25 mouse cellular contexts compared by ENCODE assay signal in genomic region chr19:21129653-21130052, GRCm38 (mm10).
A peak's percentile ranks its signal among the peaks of the same experiment; 100 is the strongest.
DNase-seq lines count a peak whose midpoint lies in the region; ATAC-seq lines count a peak whose summit lies in the region.
"Had no signal": no experiment of that assay in that cellular context is flagged by ENCODE, and none has a peak within 500 bp of the region (broad histone marks: within the 10 kb centered on the region; RNA-seq: fewer than 3 reads in every experiment).

No protein-coding gene starts in this region.

- H3K36me3 ChIP-seq in intestine, embryonic 14.5 days (ENCODE audit: control insufficient read depth, insufficient read depth, low read length) = no peaks in the 10 kb centered on the region
- H3K36me3 ChIP-seq in intestine, embryonic 15.5 days = no peaks in the 10 kb centered on the region
- H3K36me3 ChIP-seq: embryonic facial prominence, embryonic 13.5 days; embryonic facial prominence, embryonic 15.5 days; forebrain, embryonic 10.5 days; forebrain, embryonic 12.5 days; G1E had no signal

- peak; percentile 5 for DNase-seq in adrenal gland, adult 2 months
- no peak for DNase-seq in adrenal gland, adult 8-10 months
- peak; percentile 4 for DNase-seq in intestine, embryonic 14.5 days (ENCODE audit: low spot score)
- peak; percentile 7 for DNase-seq in ZHBTc4 (ENCODE audit: low read depth, low spot score)
- DNase-seq: adrenal gland, postnatal 10 days; B cell, adult 2 months; cerebellum, adult 11 months; cerebellum, adult 18-20 months; cerebellum, adult 8-10 months; cerebellum, adult 9-11 months; cerebellum, postnatal 14 days; cerebellum, postnatal 36 days; embryo, embryonic 11 days had no signal

- no peak overlapping the region for H3K9ac ChIP-seq in intestine, embryonic 14.5 days (ENCODE audit: low read length)
- no peak overlapping the region for H3K9ac ChIP-seq in intestine, embryonic 15.5 days
- H3K9ac ChIP-seq: embryonic facial prominence, embryonic 13.5 days; embryonic facial prominence, embryonic 15.5 days; forebrain, embryonic 12.5 days had no signal

- H3K27me3 ChIP-seq in intestine, embryonic 14.5 days (replicated peaks; ENCODE audit: control insufficient read depth, insufficient read depth, low read length) = no peaks in the 10 kb centered on the region
- no peaks in the 10 kb centered on the region for H3K27me3 ChIP-seq in intestine, embryonic 15.5 days (replicated peaks)
- H3K27me3 ChIP-seq: CH12.LX; embryonic facial prominence, embryonic 13.5 days; embryonic facial prominence, embryonic 15.5 days; forebrain, embryonic 12.5 days; Patski had no signal

- 90% methylated on average over 5 of the region's 5 CpGs for WGBS in intestine, embryonic 14.5 days
- 85% methylated on average over 5 of the region's 5 CpGs for WGBS in intestine, embryonic 15.5 days

- no peak for ATAC-seq in intestine, embryonic 14.5 days (replicated peaks; ENCODE audit: low FRiP score, low TSS enrichment, low read depth)
- no peak for ATAC-seq in intestine, embryonic 15.5 days
- ATAC-seq: CD4-positive, CD25-positive, alpha-beta regulatory T cell, adult 4 months; forebrain, embryonic 14.5 days; forebrain, embryonic 16.5 days; Patski had no signal

- no peak overlapping the region for H3K4me2 ChIP-seq in intestine, embryonic 14.5 days (ENCODE audit: low read length)
- no peak overlapping the region for H3K4me2 ChIP-seq in intestine, embryonic 15.5 days (replicated peaks)
- H3K4me2 ChIP-seq: embryonic facial prominence, embryonic 13.5 days; embryonic facial prominence, embryonic 15.5 days; forebrain, embryonic 12.5 days had no signal

- H3K4me1 ChIP-seq in intestine, embryonic 14.5 days (replicated peaks; ENCODE audit: control insufficient read depth, insufficient read depth, low read length) = no peaks in the 10 kb centered on the region
- no peaks in the 10 kb centered on the region for H3K4me1 ChIP-seq in intestine, embryonic 15.5 days (replicated peaks)
- H3K4me1 ChIP-seq: embryonic facial prominence, embryonic 13.5 days; embryonic facial prominence, embryonic 15.5 days; forebrain, embryonic 10.5 days; forebrain, embryonic 12.5 days had no signal

- no peaks in the 10 kb centered on the region for H3K9me3 ChIP-seq in intestine, embryonic 14.5 days (ENCODE audit: control insufficient read depth, low read length)
- no peaks in the 10 kb centered on the region for H3K9me3 ChIP-seq in intestine, embryonic 15.5 days
- H3K9me3 ChIP-seq: embryonic facial prominence, embryonic 13.5 days; embryonic facial prominence, embryonic 15.5 days; forebrain, embryonic 10.5 days; forebrain, embryonic 12.5 days; G1E had no signal

- H3K4me3 ChIP-seq in intestine, embryonic 14.5 days (ENCODE audit: low read depth, low read length) = no peak overlapping the region
- H3K4me3 ChIP-seq in intestine, embryonic 15.5 days (replicated peaks) = no peak overlapping the region
- H3K4me3 ChIP-seq: embryonic facial prominence, embryonic 13.5 days; embryonic facial prominence, embryonic 15.5 days; erythroblast, embryonic 14.5 days; forebrain, embryonic 10.5 days; forebrain, embryonic 12.5 days had no signal

- H3K27ac ChIP-seq in intestine, embryonic 14.5 days (ENCODE audit: low read depth) = no peak overlapping the region
- no peak overlapping the region for H3K27ac ChIP-seq in intestine, embryonic 15.5 days
- H3K27ac ChIP-seq: embryonic facial prominence, embryonic 13.5 days; embryonic facial prominence, embryonic 15.5 days; forebrain, embryonic 10.5 days; forebrain, embryonic 12.5 days had no signal
